Mouse (Mus musculus) liver, embryonic 14.5 days (tissue): ENCODE data around the gene C2cd2l.

ENCODE experiments used
- CTCF ChIP-seq: IDR thresholded peaks from 2 replicates; pipeline ENCODE4 v1.5.1; 2016; ENCODE audit warnings: antibody characterized with exemption, low read depth, control low read depth
- EP300 ChIP-seq: IDR thresholded peaks from 2 replicates; pipeline ENCODE4 v1.6.1; 2016; ENCODE audit warnings: antibody characterized with exemption, low read depth

- TF ChIP-seq EP300 (no peak), CTCF (no peak)
Measured at GRCm38 (mm10) chr9:44288959-44289291, 31.2 kb downstream of the C2cd2l start.
